Mouse (Mus musculus) v-Abl transformed pro-B cells (cell line): ENCODE data around the gene Trnau1ap.
"Not testable (repeated sequence)": the region's sequence is repeated elsewhere in the genome, so short reads cannot be mapped to it uniquely, and the experiment has no call there.

Experiments
- in situ Hi-C, 2 experiments: fragments of 400-800 bp; cut with MboI; formaldehyde crosslinking; loops; one replicate each; pipeline ENCODE4 v1.15.1; 2025; ENCODE audit not compliant: unreplicated experiment in 2 of 2

Trnau1ap gene

GRCm38 (mm10) chr4:132345135-132345842 lies 16.0 kb upstream of the Trnau1ap start:
- in situ Hi-C loops, result loop anchor here (5.0 to 10.0 kb wide), 7 partner anchors 73 to 260 kb away; partner anchors contain the start of genes Sesn2 (in 1 of the 2) and Taf12 (in 1 of the 2)

- in situ Hi-C loops, result loop anchor here (5.0 to 10.0 kb wide), 7 partner anchors 72 to 260 kb away; partner anchors contain the start of genes Sesn2 (in 1 of the 2) and Taf12 (in 1 of the 2)
Measured at GRCm38 (mm10) chr4:132344403-132345134, 15.2 kb upstream of the Trnau1ap start.

- in situ Hi-C loops, result loop anchor here in 1 of 2 experiments (10.0 kb wide), 2 partner anchors 147 to 257 kb away; no protein-coding TSS in a partner anchor
Measured at GRCm38 (mm10) chr4:132341451-132341850, 12.1 kb upstream of the Trnau1ap start.

GRCm38 (mm10) chr4:132338943-132339342 lies 9.6 kb upstream of the Trnau1ap start:
- in situ Hi-C loops, result no loop called here

- in situ Hi-C loops, result no loop called here
Measured at GRCm38 (mm10) chr4:132332880-132333279, 3.5 kb upstream of the Trnau1ap start.

- in situ Hi-C loops, result no loop called here
Measured at GRCm38 (mm10) chr4:132331960-132332359, 2.6 kb upstream of the Trnau1ap start.

- in situ Hi-C loops, result no loop called here
Measured at GRCm38 (mm10) chr4:132329835-132330354, 557 bp upstream of the Trnau1ap start.

- in situ Hi-C loops, result no loop called here
Measured at GRCm38 (mm10) chr4:132328391-132328982, 851 bp downstream of the Trnau1ap start.

- in situ Hi-C loops, result no loop called here
Measured at GRCm38 (mm10) chr4:132326481-132326880, 2.9 kb downstream of the Trnau1ap start.

- in situ Hi-C loops, result no loop called here
Measured at GRCm38 (mm10) chr4:132315711-132316110, 13.6 kb downstream of the Trnau1ap start.

GRCm38 (mm10) chr4:132312627-132313026 lies 16.7 kb downstream of the Trnau1ap start:
- in situ Hi-C loops, result no loop called here

- in situ Hi-C loops, result no loop called here
Measured at GRCm38 (mm10) chr4:132311801-132312200, 17.5 kb downstream of the Trnau1ap start.

- in situ Hi-C loops, result no loop called here
Measured at GRCm38 (mm10) chr4:132311209-132311608, 18.1 kb downstream of the Trnau1ap start.

- in situ Hi-C loops, result no loop called here
Measured at GRCm38 (mm10) chr4:132309849-132310472, 19.4 kb downstream of the Trnau1ap start.

- in situ Hi-C loops, result no loop called here
Measured at GRCm38 (mm10) chr4:132309140-132309848, 20.0 kb downstream of the Trnau1ap start.

- in situ Hi-C loops, result no loop called here
Measured at GRCm38 (mm10) chr4:132308437-132309139, 20.8 kb downstream of the Trnau1ap start.

- in situ Hi-C loops, result no loop called here
Measured at GRCm38 (mm10) chr4:132306004-132306403, 23.3 kb downstream of the Trnau1ap start.

GRCm38 (mm10) chr4:132305276-132305675 lies 24.1 kb downstream of the Trnau1ap start:
- in situ Hi-C loops, result no loop called here

- in situ Hi-C loops, result not testable (repeated sequence)
Measured at GRCm38 (mm10) chr4:132303484-132303883, 25.9 kb downstream of the Trnau1ap start.
